Mouse (Mus musculus) layer of hippocampus, adult 18-20 months (tissue): ENCODE measurements around the gene Ppil6. TPM values are rescaled to one million over a fixed set of nuclear protein-coding genes. Genes with fewer than 3 reads are reported as not detected.

Experiments
- DNase-seq, 2 experiments: peaks; one replicate each; pipeline ENCODE4 v3.0.0; 2022; ENCODE audit warnings: low spot score in 2 of 2
- total RNA-seq, 2 experiments: library from RNA; stranded (reverse); gene quantifications; 2 replicates each; pipeline ENCODE4 v1.2.3; 2021

Ppil6 gene
- total RNA-seq, 2 experiments from 2014 or later = 3.7 to 5.6 TPM

DNA sequence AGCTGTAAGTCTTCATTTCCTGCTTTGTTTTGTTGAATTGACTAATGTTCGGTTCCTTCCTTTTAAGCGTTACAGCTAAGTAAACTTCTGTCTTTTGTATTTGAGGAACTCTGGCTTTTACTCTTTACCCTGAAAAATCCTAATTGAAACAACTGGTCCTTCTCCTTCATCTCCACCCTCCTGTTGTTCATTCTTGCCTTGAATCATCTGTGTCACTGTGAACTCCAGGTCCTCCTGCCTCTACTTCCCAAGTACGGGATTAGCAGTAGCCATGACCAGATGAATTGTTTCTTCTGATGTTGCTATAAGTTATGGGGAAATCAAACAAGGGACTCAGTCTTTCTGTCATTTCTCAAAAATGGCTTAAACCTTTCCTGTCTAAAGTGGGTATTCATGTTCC, 33.1 kb downstream of the Ppil6 start:
- no peak for DNase-seq

GRCm38 (mm10) chr10:41525696-41526095, 35.5 kb downstream of the Ppil6 start:
- DNase-seq = no peak

DNA sequence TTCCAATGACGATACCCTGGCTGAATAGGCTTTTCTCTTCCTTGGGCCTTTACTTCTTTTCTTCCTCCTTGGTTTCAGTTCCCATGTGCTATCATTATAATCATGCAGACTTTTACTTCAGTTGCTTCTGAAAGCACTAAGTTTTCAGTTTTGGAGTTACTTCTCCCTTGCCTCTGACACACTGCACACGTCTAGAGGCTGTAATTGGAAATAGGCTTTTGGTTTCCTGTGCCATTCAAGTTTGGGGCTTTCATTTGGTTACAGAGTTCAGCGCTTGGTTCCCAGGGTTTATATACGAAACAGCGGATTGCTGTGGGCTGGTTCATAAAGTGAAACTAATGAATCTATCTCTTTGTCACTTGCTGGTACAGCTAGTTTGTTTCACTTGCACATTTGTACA, 39.7 kb downstream of the Ppil6 start:
- no peak for DNase-seq

DNA sequence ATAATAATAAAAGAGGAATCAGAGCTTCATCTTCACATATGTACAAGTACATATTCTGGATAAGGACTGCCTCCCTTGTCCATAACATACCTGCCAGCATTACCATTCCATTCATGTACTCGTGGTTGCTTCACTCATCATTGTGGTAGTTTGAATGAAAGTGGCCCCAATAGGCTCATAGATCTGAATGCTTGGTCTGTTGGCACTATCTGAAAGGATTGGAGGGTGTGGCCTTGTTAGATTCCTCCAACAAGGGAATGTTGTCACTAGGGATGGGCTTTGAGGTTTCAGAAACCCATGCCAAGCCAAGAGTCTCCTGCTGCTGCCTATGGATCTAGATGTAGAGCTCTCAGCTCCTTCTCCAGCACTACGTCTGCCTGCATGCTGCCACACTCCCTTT, 45.8 kb downstream of the Ppil6 start:
- no peak for DNase-seq

DNA sequence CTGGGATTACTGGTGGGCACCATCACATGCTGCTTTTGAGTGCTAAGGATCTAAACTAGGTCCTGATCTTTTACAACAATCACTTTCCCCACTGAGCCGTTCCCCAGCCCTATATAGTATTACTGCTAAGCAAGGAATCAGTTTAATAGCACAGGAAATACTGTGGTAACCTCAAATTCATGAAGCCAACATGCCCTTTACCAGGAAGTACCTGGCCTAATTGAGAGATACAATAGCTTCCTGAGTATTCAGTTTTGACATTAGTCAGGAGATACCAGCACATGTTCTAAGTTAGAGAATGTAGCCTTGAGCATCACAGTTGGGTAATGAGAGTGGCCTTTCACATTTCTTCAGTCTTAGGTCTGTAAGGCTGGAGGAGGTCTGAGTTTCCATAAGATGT, 46.5 kb downstream of the Ppil6 start:
- no peak for DNase-seq

- DNase-seq = no peak
Observed at GRCm38 (mm10) chr10:41537226-41537982, 47.2 kb downstream of the Ppil6 start.

DNA sequence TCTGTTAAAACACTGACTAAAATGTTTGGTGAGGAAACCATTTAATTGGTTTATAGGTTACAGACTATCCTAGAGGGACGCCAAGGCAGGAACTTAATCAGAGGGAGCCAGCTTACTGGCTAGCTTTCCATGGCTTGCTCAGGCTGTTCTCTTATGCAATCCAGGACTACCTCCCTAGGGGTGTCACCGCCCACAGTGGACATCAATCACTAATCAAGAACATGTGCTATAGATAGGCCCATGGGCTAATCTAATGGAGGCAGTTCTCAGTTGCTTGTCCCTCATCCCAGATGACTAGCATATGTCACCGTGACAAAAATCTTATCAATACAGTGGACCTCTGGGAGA, 47.7 kb downstream of the Ppil6 start:
- no peak for DNase-seq

DNA sequence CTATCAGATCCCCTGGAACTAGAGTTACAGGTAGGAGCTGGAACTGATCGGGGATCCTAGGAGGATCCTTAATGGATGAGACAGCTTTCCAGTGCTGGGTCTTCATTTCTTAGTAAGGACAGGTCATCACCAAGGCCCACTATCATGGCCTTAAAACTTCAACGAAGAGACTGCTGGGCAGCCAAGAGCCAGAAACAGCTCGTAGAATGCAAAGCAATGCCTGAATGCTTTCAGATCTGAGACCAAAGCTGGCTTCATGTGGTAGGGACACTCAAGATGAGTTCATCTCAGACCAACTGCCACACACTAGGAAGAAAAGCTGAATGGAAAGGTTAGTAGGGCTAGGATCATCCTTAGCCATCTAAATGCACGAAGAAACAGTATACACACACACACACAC, 48.7 kb downstream of the Ppil6 start:
- no peak for DNase-seq

GRCm38 (mm10) chr10:41542057-41542456, 51.8 kb downstream of the Ppil6 start:
- no peak for DNase-seq

GRCm38 (mm10) chr10:41543439-41543838, 53.2 kb downstream of the Ppil6 start:
- no peak for DNase-seq

GRCm38 (mm10) chr10:41543844-41544243, 53.6 kb downstream of the Ppil6 start:
- no peak for DNase-seq

DNA sequence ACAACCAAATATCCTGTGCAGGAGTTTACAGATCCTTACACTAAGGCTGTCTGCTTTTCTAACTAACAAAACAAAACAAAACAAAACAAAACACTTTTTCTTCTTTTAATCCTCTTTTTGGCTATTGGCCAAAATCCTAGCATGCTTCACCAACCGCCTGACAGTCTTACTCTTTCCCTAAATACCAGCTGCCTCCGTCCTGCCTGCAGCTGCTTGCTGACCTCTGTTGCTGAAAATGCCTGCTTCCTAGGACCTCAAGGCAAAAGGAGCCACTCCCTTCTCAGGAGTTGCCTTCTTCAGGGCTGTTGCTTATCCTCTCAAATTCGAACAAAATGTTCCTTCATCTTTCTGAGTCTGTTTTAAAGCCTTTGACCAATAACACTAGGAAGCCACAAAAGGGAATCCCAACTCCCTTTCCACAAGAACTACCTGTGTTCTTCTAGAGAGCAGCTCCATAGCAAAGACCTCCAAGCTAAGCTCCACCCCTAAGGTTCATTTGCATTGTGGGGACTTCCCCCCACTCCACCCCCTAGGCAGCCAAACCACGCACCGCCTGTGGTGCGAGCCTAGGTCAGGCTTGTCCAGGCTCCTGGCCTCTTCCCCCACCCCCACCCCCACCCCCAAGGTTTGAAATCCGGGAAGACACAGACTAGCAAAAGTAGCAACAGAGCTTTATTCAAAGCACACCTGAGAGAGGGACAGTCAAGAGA, 54.4 kb downstream of the Ppil6 start:
- no peak for DNase-seq

- no peak for DNase-seq
Observed at GRCm38 (mm10) chr10:41545224-41545755, 55.1 kb downstream of the Ppil6 start.

DNA sequence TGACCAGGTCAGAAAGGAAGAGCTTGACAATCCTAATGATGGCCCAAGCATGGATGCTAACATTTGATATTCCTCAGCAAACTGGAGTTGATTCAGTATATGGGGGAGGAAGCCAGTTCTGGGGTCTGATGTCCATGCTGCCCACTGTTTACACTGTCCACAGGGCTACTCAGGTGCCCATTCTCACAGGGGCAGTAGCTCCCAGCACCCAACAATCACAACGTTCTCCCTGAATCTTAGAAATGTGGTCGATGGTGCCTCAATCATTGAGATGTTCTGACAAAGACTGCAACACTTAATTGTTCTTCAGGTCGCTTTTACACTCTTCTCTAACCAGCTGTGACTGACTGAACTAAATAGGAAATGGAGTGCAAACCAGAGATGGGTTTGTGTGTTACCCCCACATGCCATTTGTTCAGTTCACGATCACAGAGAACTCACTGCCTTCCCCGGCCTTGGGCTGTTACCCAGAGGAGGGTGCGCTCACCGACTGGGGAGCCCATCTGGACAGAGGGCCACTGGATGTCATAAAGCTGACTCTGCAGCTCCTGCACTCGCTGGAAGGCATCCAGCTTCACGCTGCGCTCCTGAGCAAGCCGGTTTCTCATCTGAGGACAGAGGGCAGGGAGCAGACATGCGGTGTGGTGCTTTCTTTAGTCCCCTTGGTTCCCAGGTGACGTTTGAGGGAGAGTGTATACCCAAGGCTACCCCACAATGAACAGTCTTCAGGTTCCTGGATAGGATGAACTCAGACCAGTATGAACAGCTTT, 56.3 kb downstream of the Ppil6 start:
- no peak for DNase-seq

DNA sequence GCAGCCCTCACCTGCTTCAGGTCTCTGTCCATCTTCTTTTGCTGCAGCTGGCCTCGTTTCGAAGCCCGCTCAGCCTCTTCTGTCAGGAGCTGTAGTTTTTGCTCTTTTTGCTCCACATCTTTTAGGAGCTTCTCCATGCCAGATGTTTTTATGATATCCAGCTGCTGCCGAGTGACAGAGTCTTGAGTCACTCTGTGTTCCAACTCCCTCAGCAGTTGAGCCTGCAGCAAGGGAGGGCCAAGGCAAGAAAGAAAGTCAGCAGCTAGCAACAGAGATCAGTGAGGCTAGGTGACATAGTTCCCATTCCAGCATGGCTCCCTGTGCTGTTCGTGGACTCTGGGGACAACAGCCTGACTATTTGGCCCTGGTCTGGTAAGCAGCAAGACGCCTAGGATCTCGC, 60.5 kb downstream of the Ppil6 start:
- DNase-seq = no peak

GRCm38 (mm10) chr10:41552319-41552718, 62.1 kb downstream of the Ppil6 start:
- DNase-seq = no peak

DNA sequence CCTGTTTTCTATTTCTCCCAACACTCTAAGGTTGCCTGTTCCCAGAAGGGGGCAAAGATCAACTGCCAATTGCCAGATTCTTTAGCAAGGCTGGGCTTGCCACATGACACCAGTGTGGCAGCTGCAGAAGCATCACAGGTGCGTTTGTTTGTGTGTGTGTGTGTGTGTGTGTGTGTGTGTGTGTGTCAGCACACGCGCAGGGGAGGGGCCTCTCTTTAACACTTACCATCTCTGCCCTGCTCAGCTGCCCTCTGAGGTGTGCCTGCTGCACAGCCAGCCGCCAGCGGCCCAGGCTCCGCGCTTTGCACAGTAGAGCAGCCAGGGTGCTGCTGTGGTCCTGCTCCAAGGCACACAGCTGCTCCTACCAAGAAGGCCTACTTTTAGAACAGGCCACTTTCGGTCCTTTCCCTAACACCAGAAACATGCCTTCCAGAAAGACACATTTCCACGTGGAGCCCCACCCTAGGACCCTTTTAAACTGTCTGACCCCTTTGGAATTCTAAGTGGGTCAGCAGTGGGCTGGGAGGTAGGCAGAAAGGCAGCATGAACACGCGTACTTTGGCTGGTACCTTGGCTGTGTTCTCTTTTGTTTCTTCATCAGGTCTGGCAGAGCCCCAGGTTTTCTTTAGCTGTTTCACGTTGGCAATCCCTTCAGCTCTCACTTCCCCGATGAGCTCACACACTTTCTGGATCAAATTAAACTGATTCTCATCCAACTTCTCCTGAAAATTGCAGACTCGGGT, 62.8 kb downstream of the Ppil6 start:
- DNase-seq = peak; percentile 13 to 42

DNA sequence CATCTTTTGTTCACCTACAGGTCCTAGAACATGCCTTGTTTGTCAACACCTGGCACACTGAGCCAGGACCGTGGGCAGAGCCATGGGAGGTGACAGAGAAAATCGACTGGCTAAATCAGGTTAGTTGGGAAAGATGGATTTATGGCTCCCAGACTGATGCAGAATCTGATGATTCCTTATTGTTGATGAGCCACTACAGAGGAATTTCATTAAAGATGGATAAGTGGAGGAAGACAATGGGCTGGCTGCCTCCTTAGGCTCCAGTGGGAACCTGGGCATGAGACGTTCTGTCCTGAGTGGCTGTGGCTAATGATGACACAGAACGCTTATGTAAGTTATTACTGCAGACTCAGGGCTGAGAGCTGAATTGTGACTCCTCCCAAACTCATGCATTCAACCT, 63.5 kb downstream of the Ppil6 start:
- no peak for DNase-seq

DNA sequence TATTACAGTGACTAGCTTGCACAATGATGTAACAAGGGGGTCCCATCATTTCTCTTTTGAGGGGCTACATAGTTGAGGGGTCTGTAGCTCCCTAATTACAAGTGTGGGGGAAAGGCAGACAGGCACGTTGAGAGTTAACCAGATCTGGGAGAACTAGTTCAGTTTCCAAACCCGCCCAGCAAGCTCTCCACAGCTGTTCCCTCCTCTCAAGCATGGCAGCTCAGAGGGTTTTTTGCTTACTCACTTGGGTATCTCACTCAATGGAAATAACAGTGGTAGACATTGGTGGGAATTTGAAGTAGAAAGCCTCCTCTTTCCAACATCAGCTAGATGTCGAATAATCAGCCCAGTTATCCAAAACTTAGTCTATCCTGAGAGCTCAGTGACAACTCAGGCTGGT, 64.8 kb downstream of the Ppil6 start:
- no peak for DNase-seq

DNA sequence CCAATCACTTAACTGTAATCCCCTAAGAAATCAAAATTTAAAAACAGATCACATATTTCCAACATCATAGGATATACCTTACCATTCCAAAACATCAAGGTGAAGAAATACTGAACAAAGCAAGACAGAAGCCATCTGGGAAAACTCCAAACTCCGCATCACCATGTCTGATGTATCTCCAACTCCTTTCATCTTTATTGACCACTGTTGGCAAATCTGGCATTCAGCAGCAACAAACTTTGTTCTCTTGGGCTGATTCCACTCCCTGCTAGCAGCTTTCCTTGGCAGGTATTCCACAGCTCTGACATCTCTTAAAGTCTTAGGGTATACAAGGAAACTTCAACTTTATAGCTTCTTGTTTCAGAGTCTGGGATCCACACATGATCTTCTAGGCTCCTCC, 68.2 kb downstream of the Ppil6 start:
- no peak for DNase-seq

DNA sequence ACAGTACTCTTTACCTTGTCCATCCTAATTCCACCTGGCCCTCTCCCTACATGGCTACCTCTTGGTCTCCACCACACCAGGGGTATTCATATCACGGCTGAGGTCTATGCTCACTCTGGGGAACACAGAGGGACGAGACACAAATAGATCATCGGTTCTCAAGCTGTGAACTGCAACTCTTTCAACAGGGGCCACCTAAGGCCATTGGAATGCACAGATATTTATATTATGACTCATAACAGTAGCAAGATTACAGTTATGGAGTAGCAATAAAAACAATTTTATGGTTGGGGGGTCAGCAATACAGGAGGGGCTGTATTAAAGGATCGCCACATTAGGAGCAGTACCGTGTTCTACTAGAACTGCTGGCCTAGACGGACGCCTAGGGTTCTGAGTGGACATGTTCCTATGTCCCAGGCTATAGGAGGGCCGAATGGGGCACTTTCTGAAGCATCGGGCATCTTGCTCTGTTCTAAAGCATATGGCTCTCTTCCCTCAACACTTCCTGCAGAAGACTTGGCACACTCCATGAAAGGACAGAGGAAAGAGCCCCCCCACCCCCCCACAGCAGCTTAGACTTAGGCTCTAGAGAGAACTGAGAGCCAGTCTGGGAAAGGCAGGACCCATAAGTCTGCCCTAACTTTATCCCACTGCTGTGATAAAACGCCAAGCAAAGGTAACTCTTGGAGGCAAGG, 71.6 kb downstream of the Ppil6 start:
- DNase-seq = no peak
